Mouse (Mus musculus): ENCODE data around the gene Dnajc4.

- TF ChIP-seq CTCF (conservative IDR thresholded peaks at IDR 0.05; ENCODE audit: low read length) = no peak
- TF ChIP-seq POU5F1 (IDR thresholded peaks at IDR 0.05; ENCODE audit: borderline replicate concordance, low read length) = no peak
- TF ChIP-seq NANOG (IDR thresholded peaks at IDR 0.05; ENCODE audit: borderline replicate concordance, low read length) = no peak
These were observed 6.2 kb downstream of the Dnajc4 start for GRCm38 (mm10) chr19:6985951-6986708.
